Mouse (Mus musculus): ENCODE measurements at regions not wholly inside any gene's neighbourhood (a gene's known extent, or its start where the extent isn't known, plus 50 kb on each side); places are given as distances from the start of the nearest gene placed in this dataset.

DNA sequence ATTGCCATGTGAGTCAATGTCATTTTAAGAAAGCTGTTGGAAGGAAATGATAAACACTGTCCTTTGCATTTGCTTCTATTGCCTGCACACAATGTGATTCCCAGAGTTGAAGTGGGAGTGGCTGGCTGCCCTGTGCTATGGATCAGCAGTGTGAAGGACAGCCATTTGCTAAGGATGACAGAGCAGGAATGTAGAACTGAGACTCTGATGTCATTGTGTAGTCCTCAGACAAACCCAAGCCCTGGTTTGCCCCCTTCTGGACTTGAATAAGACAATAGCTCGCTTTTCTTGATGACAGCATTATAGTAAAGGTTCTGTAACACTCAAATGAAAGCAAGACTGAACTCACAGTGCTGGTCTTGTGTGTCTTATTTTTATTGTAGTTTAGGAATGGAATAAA, 347.8 kb downstream of the Phf14 start:
- TF ChIP-seq GATA1 (IDR thresholded peaks at IDR 0.05; ENCODE audit: borderline replicate concordance, low read length) (no peak), FLI1 (IDR thresholded peaks at IDR 0.05; ENCODE audit: low read length) (no peak)
